Mouse (Mus musculus) right cerebral cortex, adult 2 months (tissue): ENCODE results near the gene Tmcc1.
"Not testable (repeated sequence)": the region's sequence is repeated elsewhere in the genome, so short reads cannot be mapped to it uniquely, and the experiment has no call there.

ENCODE experiments used
- DNase-seq, 2 experiments: peaks; one replicate each; pipeline ENCODE4 v3.0.0; 2021 to 2022; ENCODE audit warnings: low spot score in 2 of 2

Tmcc1 gene

GRCm38 (mm10) chr6:116147386-116147785 is 45.9 kb downstream of the Tmcc1 start:
- no peak for DNase-seq

- no peak for DNase-seq
Measured at GRCm38 (mm10) chr6:116141696-116142095, 51.6 kb downstream of the Tmcc1 start.

DNA sequence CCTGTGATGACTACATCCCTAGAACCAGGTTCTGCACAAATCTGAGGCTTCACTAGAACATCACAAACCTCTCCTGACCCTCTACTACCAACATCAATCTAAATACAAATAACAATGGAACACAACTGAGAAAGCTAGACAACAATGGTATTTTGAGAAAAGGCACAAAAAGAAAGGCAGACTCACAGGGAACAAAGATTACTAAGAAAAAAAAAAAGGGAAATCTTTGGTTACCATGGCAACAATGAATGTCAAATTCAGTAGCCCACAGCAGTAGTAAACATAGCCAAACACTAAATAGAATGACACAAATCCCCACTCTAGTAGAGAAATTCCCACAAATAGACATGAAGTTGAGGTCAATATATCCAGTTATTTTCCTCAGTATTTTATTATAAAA is 52.5 kb downstream of the Tmcc1 start:
- no peak for DNase-seq

DNA sequence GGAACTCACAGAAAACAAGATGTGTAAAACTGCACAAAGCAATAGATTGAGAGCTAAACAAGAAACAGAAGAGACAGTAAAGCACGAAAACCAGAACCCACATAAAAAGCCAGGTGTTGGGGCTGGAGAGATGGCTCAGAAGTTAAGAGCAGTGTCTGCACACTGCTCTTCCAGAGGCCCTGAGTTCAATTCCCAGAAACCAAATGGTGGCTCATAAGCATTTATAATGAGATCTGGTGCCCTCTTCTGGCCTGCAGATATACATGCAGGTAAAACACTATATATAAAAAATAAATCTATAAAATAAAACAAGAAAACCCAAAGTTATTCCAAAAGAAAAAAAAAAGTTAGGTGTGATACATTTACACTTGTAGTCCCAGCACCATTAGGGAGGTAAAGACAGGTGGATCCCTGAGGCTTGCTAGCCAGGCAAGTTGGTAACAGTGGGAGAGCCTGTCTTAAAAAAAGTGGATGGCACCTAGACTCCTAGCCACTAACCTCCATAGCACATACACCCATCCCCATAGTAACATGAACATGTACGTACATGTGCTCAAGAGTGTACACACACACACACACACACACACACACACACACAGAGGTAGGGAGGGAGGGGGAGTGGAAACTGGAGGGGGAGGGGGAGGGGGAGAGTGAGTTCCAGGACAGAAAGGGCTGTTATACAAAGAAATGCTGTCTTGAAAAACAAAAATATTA is 54.0 kb downstream of the Tmcc1 start:
- DNase-seq: no peak

DNA sequence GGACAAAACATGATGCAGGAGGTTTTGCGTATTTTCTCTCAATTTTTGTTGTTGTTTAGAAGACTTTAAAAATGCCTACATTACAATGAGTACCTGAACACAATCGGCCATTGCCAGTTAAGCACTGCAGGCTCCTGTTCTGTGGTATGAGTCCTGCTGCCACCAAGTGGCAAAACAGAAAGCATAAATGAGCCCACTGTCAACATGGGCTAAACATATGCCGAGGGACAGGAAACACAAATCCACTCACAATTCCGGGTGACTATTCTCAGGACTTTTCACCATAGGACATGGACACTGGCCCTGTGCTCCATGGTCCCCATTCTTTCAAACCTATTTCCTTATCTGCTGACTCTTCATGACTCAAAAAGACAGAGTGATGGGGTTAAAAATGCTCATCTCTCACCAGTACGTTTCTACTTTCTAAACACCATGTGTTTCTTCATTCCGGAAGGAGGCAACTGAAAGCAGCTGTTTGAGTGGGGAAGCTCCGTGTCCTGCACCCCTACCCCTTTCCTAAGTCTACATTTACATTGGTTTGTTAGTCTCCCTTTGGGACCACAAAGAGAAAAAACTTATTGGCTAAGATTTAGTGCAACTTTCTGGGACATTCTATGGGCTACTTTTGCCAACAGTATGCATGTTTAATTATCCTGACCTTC is 57.2 kb downstream of the Tmcc1 start:
- DNase-seq: peak; percentile 44 to 48

DNA sequence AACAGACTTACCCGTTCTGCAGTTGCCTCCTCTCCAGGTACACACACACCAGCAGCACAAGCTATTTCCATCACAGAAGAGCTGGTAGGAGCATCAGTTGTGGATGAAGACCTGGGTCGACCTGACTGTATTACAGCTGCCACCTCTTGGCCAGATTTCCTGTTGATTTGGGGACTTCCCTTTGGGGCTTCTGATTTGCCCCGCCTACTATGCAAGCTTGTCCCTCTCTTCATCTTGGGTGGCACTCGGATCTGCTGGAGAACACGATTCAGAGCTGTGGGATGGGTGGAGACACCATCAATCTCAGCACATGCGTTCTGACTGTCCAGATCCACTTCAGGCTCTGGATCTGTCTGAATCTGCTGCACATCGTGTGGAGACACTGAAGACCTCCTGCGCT is 59.5 kb downstream of the Tmcc1 start:
- no peak for DNase-seq

DNA sequence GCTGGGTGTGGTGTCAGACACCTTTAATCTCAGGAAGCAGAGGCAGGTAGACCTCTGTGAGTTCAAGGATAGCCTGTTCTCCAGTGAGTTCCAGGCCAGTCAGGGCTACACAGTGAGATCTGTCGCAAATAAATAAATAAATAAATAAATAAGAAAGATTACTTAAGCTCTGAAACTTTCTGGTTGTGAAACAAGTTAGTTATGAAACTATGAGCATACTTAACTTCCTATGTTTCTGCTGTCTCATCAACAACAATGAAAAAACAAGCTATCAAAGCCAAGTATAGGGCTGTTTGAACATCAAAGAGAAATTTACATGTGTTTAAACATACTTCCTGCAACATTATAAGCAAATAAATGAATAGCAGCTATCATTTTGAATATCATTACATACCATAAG is 61.5 kb downstream of the Tmcc1 start:
- no peak for DNase-seq

- peak in 1 of 2 experiments; percentile 49 for DNase-seq
Measured at GRCm38 (mm10) chr6:116128710-116129109, 64.6 kb downstream of the Tmcc1 start.

DNA sequence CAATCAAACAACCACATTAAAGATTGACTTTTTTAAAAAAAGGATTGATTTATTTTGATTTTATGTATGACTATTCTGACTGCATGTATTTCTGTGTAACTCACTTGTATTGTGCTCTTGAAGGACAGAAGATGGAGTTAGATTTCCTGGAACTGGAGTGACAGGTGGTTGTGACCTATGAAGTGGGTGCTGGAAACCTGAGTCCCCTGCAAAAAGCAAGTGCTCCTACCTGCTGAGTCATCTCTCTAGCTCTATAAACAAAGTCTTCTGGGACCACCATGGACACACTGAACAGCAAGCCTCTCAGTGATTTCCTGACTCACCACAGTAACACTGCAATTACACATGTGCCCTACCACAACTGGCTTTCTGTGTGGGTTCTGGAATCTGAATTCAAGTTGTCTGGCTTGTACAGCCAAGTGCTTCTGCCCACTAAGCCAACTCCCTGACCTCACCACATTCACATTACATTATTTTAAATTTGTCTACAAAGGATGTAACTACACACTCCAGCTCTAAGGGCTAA is 65.3 kb downstream of the Tmcc1 start:
- DNase-seq: no peak

DNA sequence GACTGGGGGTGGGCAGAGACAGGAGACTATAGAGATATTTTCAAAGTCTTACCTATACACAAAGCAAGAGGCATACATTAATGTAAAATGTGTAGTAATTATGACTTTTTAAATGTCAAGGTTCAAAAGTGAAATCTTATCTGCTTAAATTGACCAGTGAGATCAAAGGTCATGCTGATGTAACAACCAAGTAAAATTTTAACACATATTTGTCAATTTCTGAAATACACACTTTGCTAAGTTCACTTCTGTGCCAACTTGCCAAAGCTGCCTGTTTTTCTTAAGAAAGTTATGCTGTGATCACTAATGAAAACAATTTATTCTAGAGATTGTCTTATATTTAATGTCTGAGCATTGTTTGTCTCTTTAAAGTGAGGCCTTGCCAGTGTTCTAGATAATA is 66.7 kb downstream of the Tmcc1 start:
- no peak for DNase-seq

DNA sequence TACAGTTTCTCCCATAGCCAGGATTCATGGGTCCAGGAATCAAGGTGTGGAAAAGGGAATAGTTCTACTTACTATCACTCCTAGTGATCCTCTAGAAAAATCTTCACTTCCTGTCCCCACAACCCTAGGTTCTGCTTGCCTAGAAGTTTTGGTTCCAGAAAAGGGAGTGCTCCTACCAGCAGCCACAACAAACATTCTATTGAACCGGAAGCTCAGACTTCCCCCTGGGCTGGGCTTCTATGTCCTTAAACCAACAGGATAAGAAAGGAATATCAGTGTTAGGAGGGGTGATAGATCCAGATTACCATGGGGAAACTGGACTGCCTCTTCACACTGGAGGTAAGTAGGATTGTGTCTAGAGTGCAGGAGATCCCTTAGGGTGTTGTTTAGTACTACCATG is 70.4 kb downstream of the Tmcc1 start:
- no peak for DNase-seq

GRCm38 (mm10) chr6:116119669-116120068 is 73.6 kb downstream of the Tmcc1 start:
- no peak for DNase-seq

GRCm38 (mm10) chr6:116116634-116117033 is 76.7 kb downstream of the Tmcc1 start:
- not testable (repeated sequence) for DNase-seq

- no peak for DNase-seq
Measured at GRCm38 (mm10) chr6:116110588-116110987, 82.7 kb downstream of the Tmcc1 start.

- peak; percentile 26 to 44 for DNase-seq
Measured at GRCm38 (mm10) chr6:116107471-116108358, 85.6 kb downstream of the Tmcc1 start.

DNA sequence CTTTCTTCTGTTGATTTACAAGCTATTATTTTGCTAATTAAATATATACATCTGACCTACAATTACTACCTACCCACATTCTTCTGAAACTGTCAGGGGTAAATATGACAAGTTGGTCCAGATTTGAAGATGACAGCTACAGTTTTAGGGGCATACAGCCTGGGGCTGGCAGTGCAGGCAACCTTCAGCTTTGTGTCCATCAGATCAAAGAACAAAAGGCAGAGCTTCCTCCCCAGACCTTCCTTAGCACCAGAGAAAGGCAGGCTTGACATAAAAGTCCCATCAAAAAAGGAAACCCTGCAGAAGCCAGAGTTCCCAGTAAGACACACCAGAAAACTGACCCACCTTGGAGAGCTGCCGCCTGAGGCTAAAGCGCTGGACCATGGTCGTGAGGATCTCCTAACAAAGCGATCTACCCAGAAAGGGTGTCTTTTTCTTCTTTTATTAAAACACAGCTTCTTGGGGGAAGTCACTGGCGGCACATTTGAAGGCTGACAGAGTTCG is 86.3 kb downstream of the Tmcc1 start:
- no peak for DNase-seq

GRCm38 (mm10) chr6:116097579-116097978 is 95.7 kb downstream of the Tmcc1 start:
- DNase-seq: no peak

DNA sequence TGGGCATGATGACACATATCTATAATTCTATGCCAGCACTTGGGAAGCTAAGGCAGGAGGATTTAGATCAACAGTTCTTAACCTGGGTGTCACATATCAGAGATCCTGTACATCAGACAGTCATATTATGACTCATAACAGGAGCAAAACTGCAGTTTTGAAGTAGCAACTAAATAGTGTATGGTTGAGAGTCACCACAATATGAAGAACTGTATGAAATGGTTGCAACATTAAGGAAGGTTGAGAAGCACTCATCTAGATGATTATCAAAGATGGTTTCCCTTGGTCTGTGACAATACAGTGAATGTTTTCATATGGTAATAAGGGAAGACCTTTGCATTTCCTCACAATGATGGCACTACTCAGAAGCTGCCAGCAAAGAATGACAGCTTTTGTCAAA is 103.9 kb downstream of the Tmcc1 start:
- no peak for DNase-seq

- no peak for DNase-seq
Measured at GRCm38 (mm10) chr6:116086036-116086435, 107.2 kb downstream of the Tmcc1 start.

DNA sequence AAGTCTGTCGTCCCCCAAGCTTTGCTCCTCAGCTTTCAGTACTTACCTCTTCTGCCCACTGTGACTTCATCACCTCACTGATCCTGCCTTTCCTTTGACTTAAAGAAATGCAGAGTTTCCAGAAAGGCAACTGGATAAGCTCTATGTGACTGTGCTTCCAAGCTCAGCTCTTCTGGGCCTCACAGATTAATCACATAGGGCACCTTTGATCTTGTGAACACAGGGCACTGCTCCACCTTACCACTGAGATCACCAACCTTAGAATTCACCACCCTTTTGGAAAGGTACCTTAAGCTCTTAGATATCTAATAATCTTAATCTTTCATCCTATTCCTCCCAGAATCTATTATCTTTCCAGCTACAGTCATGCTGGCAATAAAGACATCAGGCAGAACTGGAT is 111.0 kb downstream of the Tmcc1 start:
- DNase-seq: no peak

- DNase-seq: no peak
Measured at GRCm38 (mm10) chr6:116081375-116081774, 111.9 kb downstream of the Tmcc1 start.

- no peak for DNase-seq
Measured at GRCm38 (mm10) chr6:116080756-116081155, 112.5 kb downstream of the Tmcc1 start.
